Mouse (Mus musculus) testis, adult 2 months (tissue): ENCODE data around the gene Tmc1. TPM values are rescaled to one million over a fixed set of nuclear protein-coding genes. Genes with fewer than 3 reads are reported as not detected.

Experiments
- H3K27ac ChIP-seq: fragments of 200-500 bp; 2 replicates; pipeline ENCODE4 v1.5.1; 2012; ENCODE audit warnings: low read depth, low read length; ENCODE audit not compliant: control insufficient read depth, insufficient read depth
- H3K27me3 ChIP-seq: fragments of 200-500 bp; 2 replicates; pipeline ENCODE4 v1.6.1; 2012; ENCODE audit warnings: mild to moderate bottlenecking, low read length, moderate library complexity; ENCODE audit not compliant: control insufficient read depth, insufficient read depth
- H3K36me3 ChIP-seq: fragments of 200-500 bp; 2 replicates; pipeline ENCODE4 v1.6.1; 2012; ENCODE audit warnings: mild to moderate bottlenecking, low read length; ENCODE audit not compliant: control insufficient read depth, insufficient read depth
- H3K4me1 ChIP-seq: fragments of 200-500 bp; 2 replicates; pipeline ENCODE4 v1.6.1; 2012; ENCODE audit warnings: low read length; ENCODE audit not compliant: control insufficient read depth, insufficient read depth
- H3K4me3 ChIP-seq: fragments of 200-500 bp; 2 replicates; pipeline ENCODE4 v1.5.1; 2012; ENCODE audit warnings: low read depth, mild to moderate bottlenecking, low read length, moderate library complexity, mixed read lengths; ENCODE audit not compliant: control insufficient read depth
- CTCF ChIP-seq: fragments of 200-500 bp; IDR thresholded peaks from 2 replicates; pipeline ENCODE4 v1.5.1; 2012; ENCODE audit warnings: low read depth, mild to moderate bottlenecking, inconsistent platforms, low read length, moderate library complexity; ENCODE audit not compliant: control insufficient read depth, insufficient read depth, insufficient replicate concordance
- POLR2A ChIP-seq: fragments of 200-500 bp; IDR thresholded peaks from 2 replicates; pipeline ENCODE4 v1.6.1; 2012; ENCODE audit warnings: low read depth, mild to moderate bottlenecking, inconsistent platforms, low read length, moderate library complexity; ENCODE audit not compliant: control insufficient read depth
- polyA plus RNA-seq: library from polyadenylated mRNA; depleted of rRNA; stranded (reverse); fragments of >200 nt; gene quantifications from 2 replicates; pipeline ENCODE4 v1.2.3, GENCODE M21; 2012

The Tmc1 gene
- polyA plus RNA-seq, 1 experiment = 8.2 TPM

- H3K4me3 ChIP-seq = no peak overlapping the region
- H3K27ac ChIP-seq = no peak overlapping the region
- H3K27me3 ChIP-seq = no peaks in the 10 kb centered on the region
- TF ChIP-seq POLR2A (no peak), CTCF (no peak)
- H3K4me1 ChIP-seq = no peaks in the 10 kb centered on the region
- no peaks in the 10 kb centered on the region for H3K36me3 ChIP-seq
Observed at GRCm38 (mm10) chr19:20860270-20860669, 93.7 kb downstream of the Tmc1 start.

- no peak for TF ChIP-seq POLR2A
- TF ChIP-seq CTCF = no peak
- Histone ChIP-seq H3K4me3 (no peak overlapping the region), H3K36me3 (no peaks in the 10 kb centered on the region), H3K27ac (no peak overlapping the region), H3K27me3 (no peaks in the 10 kb centered on the region), H3K4me1 (no peaks in the 10 kb centered on the region)
Observed at GRCm38 (mm10) chr19:20857819-20858218, 96.2 kb downstream of the Tmc1 start.

- Histone ChIP-seq H3K4me1 (no peaks in the 10 kb centered on the region), H3K4me3 (no peak overlapping the region), H3K36me3 (no peaks in the 10 kb centered on the region), H3K27ac (no peak overlapping the region), H3K27me3 (no peaks in the 10 kb centered on the region)
- TF ChIP-seq CTCF = no peak
- TF ChIP-seq POLR2A = no peak
Observed at GRCm38 (mm10) chr19:20848906-20849305, 105.1 kb downstream of the Tmc1 start.

- Histone ChIP-seq H3K36me3 (no peaks in the 10 kb centered on the region), H3K4me1 (no peaks in the 10 kb centered on the region), H3K4me3 (no peak overlapping the region), H3K27me3 (no peaks in the 10 kb centered on the region), H3K27ac (no peak overlapping the region)
- TF ChIP-seq POLR2A (no peak), CTCF (no peak)
Observed at GRCm38 (mm10) chr19:20847476-20848073, 106.4 kb downstream of the Tmc1 start.

DNA sequence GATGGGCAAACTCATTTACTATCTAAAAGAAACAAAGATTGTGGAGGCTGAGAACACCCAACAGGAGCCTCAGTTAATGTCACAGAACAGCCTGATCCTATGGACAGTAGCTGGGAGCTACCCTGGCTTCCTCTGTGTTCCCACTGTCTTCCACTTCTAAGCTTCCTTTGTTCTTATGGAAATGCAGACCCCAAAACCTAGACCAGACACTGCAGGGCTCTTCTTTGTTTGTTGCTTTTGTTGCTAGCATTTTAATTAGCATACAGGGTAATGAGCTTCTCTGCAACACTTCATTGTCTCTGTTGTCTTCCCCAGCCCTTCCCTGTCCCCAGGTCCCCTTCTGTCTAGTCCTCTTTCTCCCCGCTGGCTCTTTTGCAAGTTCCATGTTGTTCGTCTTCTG, 116.6 kb downstream of the Tmc1 start:
- no peaks in the 10 kb centered on the region for H3K4me1 ChIP-seq
- H3K27ac ChIP-seq = no peak overlapping the region

DNA sequence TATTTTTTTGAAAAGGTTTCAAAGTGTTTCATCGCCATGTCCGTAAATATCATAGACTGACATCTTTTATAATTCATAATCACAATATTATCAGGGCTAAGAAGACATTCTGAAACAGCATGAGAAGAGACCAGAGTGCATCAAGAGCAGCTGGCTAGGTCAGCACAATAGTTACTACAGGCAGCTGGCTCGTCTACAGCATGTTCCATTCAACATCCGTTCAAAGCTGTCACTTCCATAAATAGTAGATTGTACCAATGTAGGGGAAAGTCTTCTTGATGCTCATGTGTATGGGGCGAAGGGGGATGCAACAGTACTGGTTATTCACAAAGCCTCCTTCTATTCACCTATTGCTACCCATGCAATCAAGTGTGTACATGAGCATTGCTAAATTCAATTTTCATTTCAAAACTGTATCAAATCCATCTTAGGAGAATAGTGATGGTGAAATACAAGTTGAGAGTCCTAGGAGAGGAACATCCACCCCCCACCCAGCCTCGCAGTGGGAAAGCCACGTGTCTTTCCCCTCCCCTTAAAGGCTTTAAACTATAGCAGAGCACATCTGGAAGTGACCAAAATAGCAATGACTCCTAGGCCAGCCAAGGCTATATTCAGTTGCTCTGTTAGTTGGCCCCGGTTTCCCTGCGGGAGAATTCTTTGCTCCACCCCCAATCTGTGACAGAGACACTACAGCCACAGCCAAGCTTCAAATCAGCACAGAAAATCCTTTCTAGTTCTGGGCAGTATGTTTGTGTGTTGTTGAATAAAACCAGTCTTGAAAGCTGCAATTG, 117.8 kb downstream of the Tmc1 start:
- TF ChIP-seq CTCF (no peak), POLR2A (no peak)

More for the DNA sequence above, 116.6 kb downstream of the Tmc1 start:
- Histone ChIP-seq H3K4me3 (no peak overlapping the region), H3K27me3 (no peaks in the 10 kb centered on the region), H3K36me3 (no peaks in the 10 kb centered on the region)
- TF ChIP-seq POLR2A = no peak
- TF ChIP-seq CTCF = no peak

DNA sequence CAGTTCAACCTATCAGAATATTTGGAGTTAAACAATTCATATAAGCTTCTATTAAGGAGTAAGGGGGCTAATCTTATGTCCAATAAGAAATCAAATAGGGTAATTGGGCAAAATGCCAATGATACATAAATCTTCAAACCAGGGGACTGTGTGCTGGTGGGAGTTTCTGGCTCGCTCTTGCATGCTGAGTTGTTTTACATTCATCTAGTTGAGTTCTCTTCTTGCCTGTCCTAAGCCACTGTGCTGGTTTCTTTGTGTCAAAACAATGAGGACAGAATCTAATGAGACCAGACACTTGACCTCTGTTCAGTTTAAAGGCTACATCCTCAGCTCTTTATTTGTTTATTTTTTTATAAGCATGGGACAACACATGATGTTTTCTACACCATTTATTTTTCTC, 119.1 kb downstream of the Tmc1 start:
- no peaks in the 10 kb centered on the region for H3K4me1 ChIP-seq
- no peaks in the 10 kb centered on the region for H3K27me3 ChIP-seq
- TF ChIP-seq CTCF (no peak), POLR2A (no peak)
- no peak overlapping the region for H3K4me3 ChIP-seq
- no peaks in the 10 kb centered on the region for H3K36me3 ChIP-seq
- H3K27ac ChIP-seq = no peak overlapping the region

More for the DNA sequence above, 117.8 kb downstream of the Tmc1 start:
- Histone ChIP-seq H3K4me3 (no peak overlapping the region), H3K4me1 (no peaks in the 10 kb centered on the region), H3K36me3 (no peaks in the 10 kb centered on the region), H3K27me3 (no peaks in the 10 kb centered on the region), H3K27ac (no peak overlapping the region)
